Mouse (Mus musculus): ENCODE measurements around the gene Ccdc12.

DNA sequence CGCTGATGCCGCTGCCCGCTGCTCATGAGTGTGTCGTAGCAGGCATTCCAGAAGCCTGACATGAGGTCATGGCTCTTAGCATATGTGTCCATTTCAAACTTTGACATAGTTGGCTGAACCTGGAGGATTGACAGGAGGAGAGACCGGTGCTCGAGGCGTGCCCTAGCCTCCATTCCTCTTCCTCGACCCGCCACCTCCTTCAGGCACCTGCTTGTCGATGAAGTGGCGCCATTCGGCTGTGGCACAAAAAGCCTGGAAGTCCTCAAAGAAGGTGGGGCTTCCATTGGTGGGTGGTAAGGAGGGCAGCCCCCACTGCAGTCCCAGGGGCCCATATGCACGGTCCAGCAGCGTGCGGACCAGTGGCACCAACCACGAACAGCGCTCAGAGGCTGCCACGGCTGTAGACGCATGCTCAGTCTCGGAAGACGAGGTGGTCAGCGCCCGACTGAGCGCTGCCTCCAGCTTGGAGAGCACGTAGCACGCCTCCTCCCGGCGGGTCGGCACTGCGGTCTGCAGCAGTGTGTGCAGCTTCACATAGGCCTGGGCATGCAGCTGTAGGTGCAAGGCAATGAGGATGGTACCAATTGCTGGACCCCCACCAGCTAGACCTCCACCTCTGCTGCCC, 24.5 kb upstream of the Ccdc12 start:
- TF ChIP-seq POLR2AphosphoS2 (IDR thresholded peaks at IDR 0.05; ENCODE audit: insufficient read length, low read depth) (no peak), SRF (IDR thresholded peaks at IDR 0.05; ENCODE audit: control insufficient read depth, insufficient read length, low read depth) (no peak), E2F4 (IDR thresholded peaks at IDR 0.05; ENCODE audit: insufficient read depth) (no peak), POLR2A (IDR thresholded peaks at IDR 0.05; ENCODE audit: insufficient read length, low read depth) (no peak)

Measured in myocyte (in vitro differentiated cells).